Mouse (Mus musculus) CD4-positive, CD25-positive, alpha-beta regulatory T cell, adult 2 months (primary cell): ENCODE data around the gene Slc29a4.

ENCODE experiments used
- DNase-seq: peaks from one replicate; pipeline ENCODE4 v3.0.0-alpha.2; 2012; ENCODE audit warnings: low read depth, low spot score

The Slc29a4 gene

GRCm38 (mm10) chr5:142692248-142692647, at the start of gene Slc29a4:
Slc29a4 (plus strand) TSS chr5:142692512.
- DNase-seq, result no peak

- DNase-seq, result no peak
Observed at GRCm38 (mm10) chr5:142648162-142648561, 44.1 kb upstream of the Slc29a4 start.

GRCm38 (mm10) chr5:142649460-142650050, 42.8 kb upstream of the Slc29a4 start:
- DNase-seq, result no peak

- DNase-seq, result no peak
Observed at GRCm38 (mm10) chr5:142650390-142650789, 41.9 kb upstream of the Slc29a4 start.

- no peak for DNase-seq
Observed at GRCm38 (mm10) chr5:142650794-142651497, 41.4 kb upstream of the Slc29a4 start.

- no peak for DNase-seq
Observed at GRCm38 (mm10) chr5:142652266-142652665, 40.0 kb upstream of the Slc29a4 start.

- DNase-seq, result no peak
Observed at GRCm38 (mm10) chr5:142660656-142661434, 31.5 kb upstream of the Slc29a4 start.

- no peak for DNase-seq
Observed at GRCm38 (mm10) chr5:142667921-142668320, 24.4 kb upstream of the Slc29a4 start.

GRCm38 (mm10) chr5:142668556-142669263, 23.6 kb upstream of the Slc29a4 start:
- DNase-seq, result no peak

GRCm38 (mm10) chr5:142669726-142670125, 22.6 kb upstream of the Slc29a4 start:
- DNase-seq, result no peak

- no peak for DNase-seq
Observed at GRCm38 (mm10) chr5:142673082-142673481, 19.2 kb upstream of the Slc29a4 start.

GRCm38 (mm10) chr5:142678141-142678571, 14.2 kb upstream of the Slc29a4 start:
- no peak for DNase-seq

GRCm38 (mm10) chr5:142679065-142679464, 13.2 kb upstream of the Slc29a4 start:
- no peak for DNase-seq

GRCm38 (mm10) chr5:142681911-142682310, 10.4 kb upstream of the Slc29a4 start:
- no peak for DNase-seq

GRCm38 (mm10) chr5:142682529-142682928, 9.8 kb upstream of the Slc29a4 start:
- DNase-seq, result no peak

- no peak for DNase-seq
Observed at GRCm38 (mm10) chr5:142688866-142689265, 3.4 kb upstream of the Slc29a4 start.

GRCm38 (mm10) chr5:142690343-142690742, 2.0 kb upstream of the Slc29a4 start:
- no peak for DNase-seq

GRCm38 (mm10) chr5:142692971-142693737, 842 bp downstream of the Slc29a4 start:
- no peak for DNase-seq

- no peak for DNase-seq
Observed at GRCm38 (mm10) chr5:142693738-142694430, 1.6 kb downstream of the Slc29a4 start.

- DNase-seq, result peak; percentile 22
Observed at GRCm38 (mm10) chr5:142694627-142695340, 2.5 kb downstream of the Slc29a4 start.
